Mouse (Mus musculus): ENCODE measurements around the gene Cep170.

- no peak for TF ChIP-seq CTCF (IDR thresholded peaks at IDR 0.05; ENCODE audit: low read depth)
- TF ChIP-seq EP300 (IDR thresholded peaks at IDR 0.05; ENCODE audit: low read depth) = no peak
These were observed 51.6 kb downstream of the Cep170 start for GRCm38 (mm10) chr1:176762295-176762694.

All from heart, postnatal 0 days (tissue).